Mouse (Mus musculus): ENCODE results near the gene Ephx3. TPM values are rescaled to one million over a fixed set of nuclear protein-coding genes. Genes with fewer than 3 reads are reported as not detected.

Ephx3 gene
- polyA plus RNA-seq, 1 experiment = not detected

DNA sequence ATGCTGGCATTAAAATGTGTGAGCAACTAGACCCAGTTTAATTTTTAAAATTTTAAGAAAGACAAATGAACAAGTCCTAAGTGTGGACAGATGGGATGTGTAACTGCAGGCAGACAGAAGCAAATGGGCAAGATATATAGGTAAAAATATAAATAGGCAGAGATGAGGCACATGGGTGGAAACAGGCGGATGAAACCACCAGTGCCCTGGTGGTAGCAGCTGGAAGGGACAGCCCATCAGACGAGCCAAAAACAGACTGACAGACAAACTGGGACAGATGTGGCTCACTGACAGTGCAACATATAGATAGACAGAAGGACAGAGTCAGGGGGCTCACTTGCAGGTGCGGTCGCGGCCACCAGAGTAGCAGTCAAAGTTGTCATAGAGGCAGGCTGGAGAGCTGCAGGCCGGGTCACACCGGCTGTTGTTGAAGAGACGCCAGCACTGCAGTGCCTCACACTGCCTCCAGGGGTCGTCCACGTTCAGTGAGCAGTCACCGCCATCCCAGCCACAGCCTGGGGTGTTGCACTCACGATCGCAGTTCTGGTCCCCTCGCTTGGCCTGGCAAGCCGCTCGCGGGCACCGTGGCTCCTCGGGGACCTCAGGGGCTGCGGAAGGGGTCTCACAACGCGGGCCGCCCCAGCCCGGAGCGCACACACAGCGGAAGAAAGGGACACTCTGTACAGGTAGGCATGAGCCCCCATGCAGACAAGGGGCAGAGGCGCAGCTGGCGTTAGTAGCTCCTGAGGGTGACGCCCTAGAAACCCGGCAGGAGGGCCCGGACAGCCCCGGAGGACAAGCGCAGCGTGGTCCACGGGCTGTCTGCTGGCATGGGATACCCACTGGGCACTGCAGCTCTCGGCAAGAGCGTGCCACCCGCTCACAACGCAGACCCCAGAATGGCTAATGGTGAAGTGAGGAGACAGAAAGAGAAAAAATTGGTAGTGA lies 46.2 kb downstream of the Ephx3 start:
- TF ChIP-seq CTCF (IDR thresholded peaks at IDR 0.05; ENCODE audit: control insufficient read depth, insufficient read depth, low read length) (peak; percentile 81), POLR2A (IDR thresholded peaks at IDR 0.05; ENCODE audit: borderline replicate concordance, control insufficient read depth, low read depth, low read length) (peak; percentile 37; the same call in 1 of the 2 replicates)
- 20% methylated on average over 39 of the region's 39 CpGs for WGBS
- H3K27ac ChIP-seq (ENCODE audit: control insufficient read depth, insufficient read depth, low read depth, low read length, poor library complexity) = no peak overlapping the region
- no peak overlapping the region for H3K4me3 ChIP-seq (replicated peaks; ENCODE audit: control insufficient read depth, low read depth, low read length)
- no peaks in the 10 kb centered on the region; the same call in 1 of the 2 replicates for H3K4me1 ChIP-seq (ENCODE audit: control insufficient read depth, insufficient read depth, low read length)

DNA sequence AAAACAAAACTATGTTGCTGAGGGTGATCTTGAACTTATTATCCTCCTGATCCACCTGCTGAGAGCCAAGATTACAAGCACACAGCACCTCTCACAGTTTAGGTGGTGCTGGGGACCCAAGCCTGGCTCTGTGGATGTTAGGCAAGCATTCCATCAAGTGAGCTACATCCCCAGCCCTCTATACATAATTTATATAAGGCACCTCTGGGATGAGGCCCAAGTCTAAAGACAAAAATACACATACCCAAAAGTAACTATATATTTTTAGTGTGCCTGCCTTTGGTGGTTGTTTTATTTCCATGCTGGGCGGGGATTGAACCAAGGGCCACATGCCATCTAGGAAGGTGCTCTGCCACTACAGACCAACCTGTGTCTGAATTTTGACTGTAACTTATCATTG lies 47.1 kb downstream of the Ephx3 start:
- no peak for TF ChIP-seq CTCF (IDR thresholded peaks at IDR 0.05; ENCODE audit: control insufficient read depth, insufficient read depth, low read length)
- TF ChIP-seq POLR2A (IDR thresholded peaks at IDR 0.05; ENCODE audit: borderline replicate concordance, control insufficient read depth, low read depth, low read length) = no peak

More for the DNA sequence above, 47.1 kb downstream of the Ephx3 start:
- Histone ChIP-seq H3K27ac (ENCODE audit: control insufficient read depth, insufficient read depth, low read depth, low read length, poor library complexity) (no peak overlapping the region), H3K4me1 (ENCODE audit: control insufficient read depth, insufficient read depth, low read length) (no peaks in the 10 kb centered on the region; the same call in 1 of the 2 replicates), H3K4me3 (replicated peaks; ENCODE audit: control insufficient read depth, low read depth, low read length) (no peak overlapping the region)
- 88% methylated on average over 1 of the region's 1 CpGs for WGBS

Other genes starting within 250 kb of the Ephx3 start
- 18.1 and 40.3 TPM in 2 replicates for gene Rrp1b, start 153.4 kb downstream of the Ephx3 start, polyA plus RNA-seq (2011; ENCODE audit: insufficient read depth, insufficient read length, low replicate concordance, missing spikeins)
- gene Hsf2bp, start 153.2 kb downstream of the Ephx3 start, polyA plus RNA-seq (2011; ENCODE audit: insufficient read depth, insufficient read length, low replicate concordance, missing spikeins) = 0.66 and 6.8 TPM in 2 replicates
- gene Notch3, start 22.7 kb downstream of the Ephx3 start, polyA plus RNA-seq (2011; ENCODE audit: insufficient read depth, insufficient read length, low replicate concordance, missing spikeins) = 3.7 and 7.2 TPM in 2 replicates
- 43.6 and 129 TPM in 2 replicates for gene Brd4, start 95.2 kb upstream of the Ephx3 start, polyA plus RNA-seq (2011; ENCODE audit: insufficient read depth, insufficient read length, low replicate concordance, missing spikeins)
- gene Akap8, start 131.7 kb upstream of the Ephx3 start, polyA plus RNA-seq (2011; ENCODE audit: insufficient read depth, insufficient read length, low replicate concordance, missing spikeins) = 76.5 and 113 TPM in 2 replicates
- gene Akap8l, start 161.1 kb upstream of the Ephx3 start, polyA plus RNA-seq (2011; ENCODE audit: insufficient read depth, insufficient read length, low replicate concordance, missing spikeins) = 141 and 225 TPM in 2 replicates
- gene Wiz, start 199.9 kb upstream of the Ephx3 start, polyA plus RNA-seq (2011; ENCODE audit: insufficient read depth, insufficient read length, low replicate concordance, missing spikeins) = 11.8 and 15.5 TPM in 2 replicates
- 20.7 and 58.8 TPM in 2 replicates for gene Rasal3, start 214.0 kb upstream of the Ephx3 start, polyA plus RNA-seq (2011; ENCODE audit: insufficient read depth, insufficient read length, low replicate concordance, missing spikeins)
- 0.95 and 3.4 TPM in 2 replicates for gene Pglyrp2, start 234.6 kb upstream of the Ephx3 start, polyA plus RNA-seq (2011; ENCODE audit: insufficient read depth, insufficient read length, low replicate concordance, missing spikeins)

Measured in bone marrow, adult 2 months (tissue).